Mouse (Mus musculus) C2C12 (cell line): Measurements from ENCODE around the gene Il12rb1. TPM values are rescaled to one million over a fixed set of nuclear protein-coding genes. Genes with fewer than 3 reads are reported as not detected.

Source experiments
- H3K27me3 ChIP-seq: one replicate; pipeline ENCODE4 v1.6.1; 2011; ENCODE audit not compliant: control insufficient read depth, insufficient read depth, insufficient read length
- H3K36me3 ChIP-seq: one replicate; pipeline ENCODE4 v1.6.1; 2011; ENCODE audit not compliant: control insufficient read depth, insufficient read depth
- H3K4me3 ChIP-seq: one replicate; pipeline ENCODE4 v1.5.1; 2011; ENCODE audit warnings: mild to moderate bottlenecking, control low read depth; ENCODE audit not compliant: poor library complexity, insufficient read depth, severe bottlenecking
- H3K79me2 ChIP-seq: one replicate; pipeline ENCODE4 v1.6.1; 2011; ENCODE audit not compliant: control insufficient read depth, insufficient read depth
- H3K79me3 ChIP-seq: one replicate; pipeline ENCODE4 v1.6.1; 2011; ENCODE audit warnings: low read depth, control low read depth
- H3ac ChIP-seq: one replicate; pipeline ENCODE3; 2011; ENCODE audit warnings: low read depth; ENCODE audit not compliant: control insufficient read depth, insufficient read length
- CEBPB ChIP-seq: IDR thresholded peaks from one replicate; pipeline ENCODE4 v1.6.1; 2011; ENCODE audit warnings: low read depth, mild to moderate bottlenecking, control low read depth, moderate library complexity
- CTCF ChIP-seq: IDR thresholded peaks from one replicate; pipeline ENCODE4 v1.5.1; 2011; ENCODE audit not compliant: control insufficient read depth, insufficient read depth, insufficient read length
- FOSL1 ChIP-seq: IDR thresholded peaks from one replicate; pipeline ENCODE4 v1.8.0; 2011; ENCODE audit warnings: mild to moderate bottlenecking, low read length; ENCODE audit not compliant: poor library complexity, insufficient read depth, severe bottlenecking
- MAX ChIP-seq: IDR thresholded peaks from one replicate; pipeline ENCODE4 v1.6.1; 2011; ENCODE audit warnings: mild to moderate bottlenecking, control low read depth
- MYOD1 ChIP-seq: IDR thresholded peaks from one replicate; pipeline ENCODE4 v1.6.1; 2011; ENCODE audit warnings: low read depth; ENCODE audit not compliant: control insufficient read depth, insufficient read length
- MYOG ChIP-seq: IDR thresholded peaks from one replicate; pipeline ENCODE4 v1.6.1; 2011; ENCODE audit not compliant: control insufficient read depth, insufficient read length; ENCODE audit errors: extremely low read depth
- USF1 ChIP-seq: IDR thresholded peaks from one replicate; pipeline ENCODE4 v1.6.1; 2011; ENCODE audit warnings: low read depth, mild to moderate bottlenecking, control low read depth, moderate library complexity
- polyA plus RNA-seq: library from polyadenylated mRNA; unstranded; fragments of >200 nt; fragmentation: generic; extraction: Trizol; gene quantifications from one replicate; pipeline ENCODE4 v1.2.1, GENCODE M21; 2012; ENCODE audit warnings: missing spikeins

Gene Il12rb1
- polyA plus RNA-seq, 1 experiment: 29.3 TPM

GRCm38 (mm10) chr8:70775227-70775626, 33.0 kb upstream of the Il12rb1 start:
- peaks cover 33% of the 10 kb centered on the region for H3K36me3 ChIP-seq
- H3K4me3 ChIP-seq: no peak overlapping the region
- H3ac ChIP-seq: no peak overlapping the region
- peaks cover 51% of the 10 kb centered on the region for H3K79me2 ChIP-seq
- no peak for TF ChIP-seq CEBPB
- TF ChIP-seq USF1: no peak
- TF ChIP-seq FOSL1: no peak
- no peak for TF ChIP-seq MYOD1
- no peak for TF ChIP-seq MAX
- TF ChIP-seq CTCF: no peak
- no peak for TF ChIP-seq MYOG
- H3K27me3 ChIP-seq: no peaks in the 10 kb centered on the region
- H3K79me3 ChIP-seq: peaks cover 10% of the 10 kb centered on the region

- no peak for TF ChIP-seq CEBPB
- no peak for TF ChIP-seq MAX
- TF ChIP-seq MYOG: no peak
- TF ChIP-seq FOSL1: no peak
- no peak for TF ChIP-seq MYOD1
- TF ChIP-seq CTCF: no peak
- TF ChIP-seq USF1: no peak
- no peaks in the 10 kb centered on the region for H3K27me3 ChIP-seq
- peak overlapping the region; percentile 90 for H3K4me3 ChIP-seq
- peaks cover 10% of the 10 kb centered on the region for H3K79me3 ChIP-seq
- H3K79me2 ChIP-seq: peaks cover 51% of the 10 kb centered on the region
- H3K36me3 ChIP-seq: peaks cover 30% of the 10 kb centered on the region
- H3ac ChIP-seq: peak overlapping the region; percentile 58
Observed at GRCm38 (mm10) chr8:70775851-70776495, 32.3 kb upstream of the Il12rb1 start.

- Histone ChIP-seq H3K79me2 (peaks cover 49% of the 10 kb centered on the region), H3K36me3 (peaks cover 26% of the 10 kb centered on the region), H3K27me3 (no peaks in the 10 kb centered on the region), H3K79me3 (peaks cover 8% of the 10 kb centered on the region), H3K4me3 (peak within 1 kb of the TSS; percentile 90), H3ac (peak within 1 kb of the TSS; percentile 64)
- TF ChIP-seq MAX (peak; percentile 93), MYOG (no peak), CEBPB (no peak)
Observed at GRCm38 (mm10) chr8:70776496-70777444, 31.5 kb upstream of the Il12rb1 start, which contains the start of gene Pik3r2. Gene Pik3r2, minus strand, starts transcription at chr8:70776713.

- Histone ChIP-seq H3K27me3 (no peaks in the 10 kb centered on the region), H3ac (no peak overlapping the region), H3K79me2 (peaks cover 26% of the 10 kb centered on the region), H3K4me3 (no peak overlapping the region), H3K36me3 (peaks cover 19% of the 10 kb centered on the region), H3K79me3 (peaks cover 8% of the 10 kb centered on the region)
- TF ChIP-seq MYOG: no peak
- TF ChIP-seq MAX: no peak
- no peak for TF ChIP-seq MYOD1
- no peak for TF ChIP-seq CTCF
Observed at GRCm38 (mm10) chr8:70780093-70780492, 28.2 kb upstream of the Il12rb1 start.

- Histone ChIP-seq H3K4me3 (no peak overlapping the region), H3ac (no peak overlapping the region), H3K79me3 (peaks cover 4% of the 10 kb centered on the region), H3K27me3 (no peaks in the 10 kb centered on the region), H3K36me3 (peaks cover 33% of the 10 kb centered on the region), H3K79me2 (peaks cover 16% of the 10 kb centered on the region)
- TF ChIP-seq MAX: no peak
- no peak for TF ChIP-seq MYOG
- TF ChIP-seq USF1: no peak
Observed at GRCm38 (mm10) chr8:70786291-70787050, 21.8 kb upstream of the Il12rb1 start.
